Mouse (Mus musculus) kidney, adult 2 months (tissue): ENCODE measurements at regions not wholly inside any gene's neighbourhood (a gene's known extent, or its start where the extent isn't known, plus 50 kb on each side); places are given as distances from the start of the nearest gene placed in this dataset.

ENCODE experiments used
- CTCF ChIP-seq: fragments of 200-500 bp; conservative IDR thresholded peaks from 2 replicates; pipeline ENCODE4 v1.5.1; 2011; ENCODE audit warnings: low read depth, mild to moderate bottlenecking, control low read depth, low read length, moderate library complexity, mixed read lengths; ENCODE audit not compliant: insufficient read depth, insufficient read length
- POLR2A ChIP-seq: fragments of 200-500 bp; IDR thresholded peaks from one replicate; pipeline ENCODE4 v1.6.1; 2011; ENCODE audit warnings: low read depth, low read length, control low read depth

GRCm38 (mm10) chr2:160057211-160057610 is 276.8 kb downstream of the Gm826 start:
- TF ChIP-seq CTCF (no peak), POLR2A (no peak)
